Mouse (Mus musculus): ENCODE results near the gene Zscan21.
"Not testable (repeated sequence)": the region's sequence is repeated elsewhere in the genome, so short reads cannot be mapped to it uniquely, and the experiment has no call there.

Zscan21 gene

GRCm38 (mm10) chr5:138116255-138117198, at the start of gene Zscan21:
Gene Zscan21 (plus strand): TSS chr5:138116903.
- DNase-seq (ENCODE audit: low read depth), result peak; percentile 95

- DNase-seq (ENCODE audit: low read depth), result no peak
Observed at GRCm38 (mm10) chr5:138073803-138074202, 42.9 kb upstream of the Zscan21 start.

GRCm38 (mm10) chr5:138075684-138076083, 41.0 kb upstream of the Zscan21 start:
- no peak for DNase-seq (ENCODE audit: low read depth)

GRCm38 (mm10) chr5:138076148-138076547, 40.6 kb upstream of the Zscan21 start:
- DNase-seq (ENCODE audit: low read depth), result no peak

GRCm38 (mm10) chr5:138080456-138080855, 36.2 kb upstream of the Zscan21 start:
- no peak for DNase-seq (ENCODE audit: low read depth)

- DNase-seq (ENCODE audit: low read depth), result no peak
Observed at GRCm38 (mm10) chr5:138081446-138081845, 35.3 kb upstream of the Zscan21 start.

GRCm38 (mm10) chr5:138083318-138083900, 33.3 kb upstream of the Zscan21 start:
- DNase-seq (ENCODE audit: low read depth), result no peak

- DNase-seq (ENCODE audit: low read depth), result no peak
Observed at GRCm38 (mm10) chr5:138083936-138084335, 32.8 kb upstream of the Zscan21 start.

- DNase-seq (ENCODE audit: low read depth), result no peak
Observed at GRCm38 (mm10) chr5:138084507-138084906, 32.2 kb upstream of the Zscan21 start.

- peak; percentile 94 for DNase-seq (ENCODE audit: low read depth)
Observed at GRCm38 (mm10) chr5:138084996-138085395, 31.7 kb upstream of the Zscan21 start, which contains the start of gene Zkscan1. Gene Zkscan1 (plus strand): TSS chr5:138085084.

GRCm38 (mm10) chr5:138085421-138085911, 31.2 kb upstream of the Zscan21 start:
- DNase-seq (ENCODE audit: low read depth), result peak; percentile 86

GRCm38 (mm10) chr5:138086842-138087241, 29.9 kb upstream of the Zscan21 start:
- no peak for DNase-seq (ENCODE audit: low read depth)

GRCm38 (mm10) chr5:138088366-138088765, 28.3 kb upstream of the Zscan21 start:
- DNase-seq (ENCODE audit: low read depth), result no peak

- no peak for DNase-seq (ENCODE audit: low read depth)
Observed at GRCm38 (mm10) chr5:138089108-138089551, 27.6 kb upstream of the Zscan21 start.

GRCm38 (mm10) chr5:138090271-138090670, 26.4 kb upstream of the Zscan21 start:
- peak; percentile 36 for DNase-seq (ENCODE audit: low read depth)

GRCm38 (mm10) chr5:138090737-138091136, 26.0 kb upstream of the Zscan21 start:
- DNase-seq (ENCODE audit: low read depth), result no peak

GRCm38 (mm10) chr5:138092771-138093170, 23.9 kb upstream of the Zscan21 start:
- DNase-seq (ENCODE audit: low read depth), result no peak

GRCm38 (mm10) chr5:138094474-138094873, 22.2 kb upstream of the Zscan21 start:
- DNase-seq (ENCODE audit: low read depth), result no peak

- DNase-seq (ENCODE audit: low read depth), result no peak
Observed at GRCm38 (mm10) chr5:138104976-138105375, 11.7 kb upstream of the Zscan21 start.

- DNase-seq (ENCODE audit: low read depth), result no peak
Observed at GRCm38 (mm10) chr5:138107130-138107529, 9.6 kb upstream of the Zscan21 start.

GRCm38 (mm10) chr5:138109847-138110396, 6.8 kb upstream of the Zscan21 start:
- not testable (repeated sequence) for DNase-seq (ENCODE audit: low read depth)

GRCm38 (mm10) chr5:138117199-138118015, 704 bp downstream of the Zscan21 start:
- DNase-seq (ENCODE audit: low read depth), result peak; percentile 53
